Mouse (Mus musculus) CD4-positive naive resting alpha-beta T cell, adult 57 days (primary cell): ENCODE measurements around the gene Adam25. TPM values are rescaled to one million over a fixed set of nuclear protein-coding genes. Genes with fewer than 3 reads are reported as not detected.

ENCODE experiments used
- total RNA-seq: library from RNA; stranded (reverse); gene quantifications from one replicate; pipeline ENCODE4 v1.2.4, GENCODE M21; 2023

Adam25 gene
- total RNA-seq, result not detected

GRCm38 (mm10) chr8:40751908-40752307, at the start of gene Adam25:
Gene Adam25 (plus strand): TSS chr8:40752208.

GRCm38 (mm10) chr8:40792973-40793372, 41.0 kb downstream of the Adam25 start, which contains the start of gene Adam20:
Gene Adam20 (plus strand): TSS chr8:40793273.

Other genes with a start within 250 kb of the Adam25 start
- not detected for gene Adam24, start 77.1 kb upstream of the Adam25 start, total RNA-seq
- gene Adam20, start 41.1 kb downstream of the Adam25 start, total RNA-seq, result not detected
- not detected for gene Adam39, start 70.8 kb downstream of the Adam25 start, total RNA-seq